Mouse (Mus musculus): ENCODE data around the gene Crtam. TPM values are rescaled to one million over a fixed set of nuclear protein-coding genes. Genes with fewer than 3 reads are reported as not detected.

The Crtam gene
- total and polyA plus RNA-seq, 3 experiments: not detected

- TF ChIP-seq CTCF (conservative IDR thresholded peaks at IDR 0.05 in 1 of 2, IDR thresholded peaks at IDR 0.05 in 1 of 2; ENCODE audit: low read depth in 2 of 2, low read length in 2 of 2) (no peak), ZMIZ1 (IDR thresholded peaks at IDR 0.05; ENCODE audit: low read depth, low read length) (no peak), IRF4 (IDR thresholded peaks at IDR 0.05; ENCODE audit: low read depth, low read length) (no peak), NELFE (IDR thresholded peaks at IDR 0.05; ENCODE audit: low read depth, low read length) (no peak), TCF12 (IDR thresholded peaks at IDR 0.05; ENCODE audit: low read depth, low read length) (no peak), ETS1 (conservative IDR thresholded peaks at IDR 0.05; ENCODE audit: low read depth, low read length) (no peak), ZC3H11A (IDR thresholded peaks at IDR 0.05; ENCODE audit: low read depth, low read length) (no peak)
- Histone ChIP-seq H3K4me2 (ENCODE audit: insufficient read depth, low read depth, poor library complexity, severe bottlenecking) (no peak overlapping the region), H3K27me3 (replicated peaks) (no peaks in the 10 kb centered on the region), H3K9ac (ENCODE audit: insufficient read depth, low read depth) (no peak overlapping the region), H3K27ac (ENCODE audit: insufficient read depth, low read depth) (no peak overlapping the region), H3K36me3 (replicated peaks in 1 of 2; ENCODE audit: control insufficient read depth in 1 of 2, insufficient read depth in 1 of 2, low read length in 1 of 2) (no peaks in the 10 kb centered on the region), H3K79me2 (replicated peaks; ENCODE audit: control insufficient read depth, extremely low read depth, insufficient read depth, poor library complexity, severe bottlenecking) (no peaks in the 10 kb centered on the region), H3K4me3 (replicated peaks in 1 of 3; ENCODE audit: low read depth in 2 of 3, low read length in 2 of 3, poor library complexity in 1 of 3) (no peak overlapping the region), H3K4me1 (ENCODE audit: control insufficient read depth in 1 of 2, insufficient read depth in 2 of 2) (peaks cover 0 to 8% of the 10 kb centered on the region in 2 experiments; a peak in 1 of 4 replicates), H3K9me3 (replicated peaks; ENCODE audit: low read length) (no peaks in the 10 kb centered on the region)
- no peak for DNase-seq (ENCODE audit: extremely low read depth)
- dilution Hi-C loops (cut with MboI; ENCODE audit: extremely low pct_ligation_motif_present, extremely low pct_unique_long_range_greater_than_20kb, low sequenced_read_pairs): no loop called here
- in situ Hi-C loops (cut with MboI; ENCODE audit: low pct_ligation_motif_present, low pct_unique_long_range_greater_than_20kb, low sequenced_read_pairs): no loop called here
Observed at GRCm38 (mm10) chr9:40974042-40974801, 30.2 kb downstream of the Crtam start.

GRCm38 (mm10) chr9:40964418-40964714 is 40.1 kb downstream of the Crtam start:
- dilution Hi-C loops (cut with MboI; ENCODE audit: extremely low pct_ligation_motif_present, extremely low pct_unique_long_range_greater_than_20kb, low sequenced_read_pairs) (no loop called here), in situ Hi-C loops (cut with MboI; ENCODE audit: low pct_ligation_motif_present, low pct_unique_long_range_greater_than_20kb, low sequenced_read_pairs) (no loop called here)
- Histone ChIP-seq H3K4me1 (ENCODE audit: control insufficient read depth in 1 of 2, insufficient read depth in 2 of 2) (peaks cover 0 to 10% of the 10 kb centered on the region in 2 experiments; a peak in 2 of 4 replicates), H3K27ac (ENCODE audit: insufficient read depth, low read depth) (no peak overlapping the region), H3K4me3 (replicated peaks in 1 of 3; ENCODE audit: low read depth in 2 of 3, low read length in 2 of 3, poor library complexity in 1 of 3) (no peak overlapping the region), H3K4me2 (ENCODE audit: insufficient read depth, low read depth, poor library complexity, severe bottlenecking) (no peak overlapping the region), H3K9ac (ENCODE audit: insufficient read depth, low read depth) (no peak overlapping the region), H3K36me3 (replicated peaks in 1 of 2; ENCODE audit: control insufficient read depth in 1 of 2, insufficient read depth in 1 of 2, low read length in 1 of 2) (no peaks in the 10 kb centered on the region), H3K9me3 (replicated peaks; ENCODE audit: low read length) (no peaks in the 10 kb centered on the region), H3K79me2 (replicated peaks; ENCODE audit: control insufficient read depth, extremely low read depth, insufficient read depth, poor library complexity, severe bottlenecking) (no peaks in the 10 kb centered on the region), H3K27me3 (replicated peaks) (no peaks in the 10 kb centered on the region)
- no peak for DNase-seq (ENCODE audit: extremely low read depth)
- TF ChIP-seq RCOR1 (conservative IDR thresholded peaks at IDR 0.05; ENCODE audit: low read depth, low read length) (no peak), POLR2A (IDR thresholded peaks at IDR 0.05; ENCODE audit: low read depth, low read length) (no peak), TBP (conservative IDR thresholded peaks at IDR 0.05; ENCODE audit: low read depth, low read length) (no peak), MXI1 (IDR thresholded peaks at IDR 0.05; ENCODE audit: low read depth, low read length) (no peak), USF2 (conservative IDR thresholded peaks at IDR 0.05; ENCODE audit: low read depth, low read length) (no peak), KAT2A (IDR thresholded peaks at IDR 0.05; ENCODE audit: insufficient replicate concordance, low read length) (no peak), ELF1 (IDR thresholded peaks at IDR 0.05; ENCODE audit: low read depth, low read length) (no peak), MAX (IDR thresholded peaks at IDR 0.05; ENCODE audit: low read length) (no peak), PAX5 (IDR thresholded peaks at IDR 0.05; ENCODE audit: low read length) (no peak), NRF1 (IDR thresholded peaks at IDR 0.05; ENCODE audit: low read depth, low read length) (no peak), BHLHE40 (IDR thresholded peaks at IDR 0.05; ENCODE audit: low read depth, low read length) (no peak), USF1 (IDR thresholded peaks at IDR 0.05; ENCODE audit: low read depth, low read length) (no peak), MEF2A (IDR thresholded peaks at IDR 0.05; ENCODE audit: borderline replicate concordance, low read depth, low read length) (no peak), NELFE (IDR thresholded peaks at IDR 0.05; ENCODE audit: low read depth, low read length) (no peak)

Measured in CH12.LX (cell line).